Mouse (Mus musculus): ENCODE data around the gene Lbhd1. TPM values are rescaled to one million over a fixed set of nuclear protein-coding genes. Genes with fewer than 3 reads are reported as not detected.
A peak's percentile ranks its signal among the peaks of the same experiment; 100 is the strongest.

The Lbhd1 gene
- polyA plus RNA-seq, 1 experiment from 2014 or later, result 111 TPM

GRCm38 (mm10) chr19:8929224-8930088, 45.9 kb downstream of the Lbhd1 start, which contains the start of the genes Rom1 and Eml3:
Gene Rom1, minus strand, starts transcription at chr19:8929356.
Gene Eml3, plus strand, starts transcription at chr19:8929552.
- Histone ChIP-seq H3K27ac (peak within 1 kb of the TSS; percentile 92), H3K36me3 (peaks cover 55% of the 10 kb centered on the region)
- under 1% methylated on average over 73 of the region's 74 CpGs for WGBS

GRCm38 (mm10) chr19:8930117-8930516, 46.6 kb downstream of the Lbhd1 start:
- WGBS, result 15% methylated on average over 11 of the region's 11 CpGs
- peaks cover 60% of the 10 kb centered on the region for H3K36me3 ChIP-seq
- H3K4me3 ChIP-seq, result peak overlapping the region; percentile 81
- H3K9me3 ChIP-seq, result no peaks in the 10 kb centered on the region
- peaks cover 28% of the 10 kb centered on the region for H3K4me1 ChIP-seq (replicated peaks)
- H3K27ac ChIP-seq, result peak overlapping the region; percentile 92
- H3K27me3 ChIP-seq (ENCODE audit: insufficient read depth, poor library complexity, severe bottlenecking), result no peaks in the 10 kb centered on the region
- no peak for DNase-seq (ENCODE audit: low spot score)

More at GRCm38 (mm10) chr19:8929224-8930088, 45.9 kb downstream of the Lbhd1 start, which contains the start of the genes Rom1 and Eml3:
- H3K9me3 ChIP-seq, result no peaks in the 10 kb centered on the region
- DNase-seq (ENCODE audit: low spot score), result peak; percentile 82
- peaks cover 28% of the 10 kb centered on the region for H3K4me1 ChIP-seq (replicated peaks)
- H3K4me3 ChIP-seq, result peak within 1 kb of the TSS; percentile 81
- H3K27me3 ChIP-seq (ENCODE audit: insufficient read depth, poor library complexity, severe bottlenecking), result no peaks in the 10 kb centered on the region

- whole genome bisulfite sequencing, result 84% methylated on average over 7 of the region's 7 CpGs
- H3K4me3 ChIP-seq, result peak overlapping the region; percentile 81
- H3K36me3 ChIP-seq, result peaks cover 60% of the 10 kb centered on the region
- H3K27me3 ChIP-seq (ENCODE audit: insufficient read depth, poor library complexity, severe bottlenecking), result no peaks in the 10 kb centered on the region
- H3K9me3 ChIP-seq, result no peaks in the 10 kb centered on the region
- no peak for DNase-seq (ENCODE audit: low spot score)
- no peak overlapping the region for H3K27ac ChIP-seq
- peaks cover 28% of the 10 kb centered on the region for H3K4me1 ChIP-seq (replicated peaks)
Observed at GRCm38 (mm10) chr19:8930771-8931170, 47.2 kb downstream of the Lbhd1 start.

- DNase-seq (ENCODE audit: low spot score), result no peak
- no peaks in the 10 kb centered on the region for H3K27me3 ChIP-seq (ENCODE audit: insufficient read depth, poor library complexity, severe bottlenecking)
- peaks cover 16% of the 10 kb centered on the region for H3K4me1 ChIP-seq (replicated peaks)
- H3K4me3 ChIP-seq, result no peak overlapping the region
- no peak overlapping the region for H3K27ac ChIP-seq
- WGBS, result 84% methylated on average over 2 of the region's 2 CpGs
- no peaks in the 10 kb centered on the region for H3K9me3 ChIP-seq
- H3K36me3 ChIP-seq, result peaks cover 65% of the 10 kb centered on the region
Observed at GRCm38 (mm10) chr19:8936736-8937135, 53.2 kb downstream of the Lbhd1 start.

GRCm38 (mm10) chr19:8940526-8941133, 57.1 kb downstream of the Lbhd1 start:
- Histone ChIP-seq H3K9me3 (no peaks in the 10 kb centered on the region), H3K27ac (peak overlapping the region; percentile 98), H3K4me1 (replicated peaks) (peaks cover 46% of the 10 kb centered on the region), H3K4me3 (peak overlapping the region; percentile 95), H3K36me3 (peaks cover 60% of the 10 kb centered on the region), H3K27me3 (ENCODE audit: insufficient read depth, poor library complexity, severe bottlenecking) (no peaks in the 10 kb centered on the region)
- DNase-seq (ENCODE audit: low spot score), result no peak
- 82% methylated on average over 15 of the region's 15 CpGs for WGBS

DNA sequence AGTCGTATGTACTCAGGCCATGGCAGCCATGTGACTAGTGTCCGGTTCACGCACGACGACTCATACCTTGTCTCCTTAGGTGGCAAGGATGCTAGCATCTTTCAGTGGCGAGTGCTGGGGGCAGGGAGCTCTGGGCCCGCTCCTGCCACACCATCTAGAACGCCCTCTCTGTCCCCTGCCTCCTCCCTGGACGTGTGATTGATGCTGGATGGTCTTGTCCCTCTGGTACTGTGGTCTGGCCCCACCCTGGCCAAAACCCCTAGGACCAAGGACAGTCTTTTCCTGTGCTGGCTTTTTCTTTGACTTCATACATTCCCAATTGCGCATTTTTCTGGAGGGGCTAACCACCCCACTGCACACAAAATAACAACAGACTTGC, 57.6 kb downstream of the Lbhd1 start:
- peak; percentile 18 for DNase-seq (ENCODE audit: low spot score)
- Histone ChIP-seq H3K36me3 (peaks cover 60% of the 10 kb centered on the region), H3K4me1 (replicated peaks) (peaks cover 46% of the 10 kb centered on the region), H3K27ac (peak overlapping the region; percentile 98), H3K4me3 (peak overlapping the region; percentile 95), H3K9me3 (no peaks in the 10 kb centered on the region), H3K27me3 (ENCODE audit: insufficient read depth, poor library complexity, severe bottlenecking) (no peaks in the 10 kb centered on the region)
- 40% methylated on average over 10 of the region's 10 CpGs for WGBS

DNA sequence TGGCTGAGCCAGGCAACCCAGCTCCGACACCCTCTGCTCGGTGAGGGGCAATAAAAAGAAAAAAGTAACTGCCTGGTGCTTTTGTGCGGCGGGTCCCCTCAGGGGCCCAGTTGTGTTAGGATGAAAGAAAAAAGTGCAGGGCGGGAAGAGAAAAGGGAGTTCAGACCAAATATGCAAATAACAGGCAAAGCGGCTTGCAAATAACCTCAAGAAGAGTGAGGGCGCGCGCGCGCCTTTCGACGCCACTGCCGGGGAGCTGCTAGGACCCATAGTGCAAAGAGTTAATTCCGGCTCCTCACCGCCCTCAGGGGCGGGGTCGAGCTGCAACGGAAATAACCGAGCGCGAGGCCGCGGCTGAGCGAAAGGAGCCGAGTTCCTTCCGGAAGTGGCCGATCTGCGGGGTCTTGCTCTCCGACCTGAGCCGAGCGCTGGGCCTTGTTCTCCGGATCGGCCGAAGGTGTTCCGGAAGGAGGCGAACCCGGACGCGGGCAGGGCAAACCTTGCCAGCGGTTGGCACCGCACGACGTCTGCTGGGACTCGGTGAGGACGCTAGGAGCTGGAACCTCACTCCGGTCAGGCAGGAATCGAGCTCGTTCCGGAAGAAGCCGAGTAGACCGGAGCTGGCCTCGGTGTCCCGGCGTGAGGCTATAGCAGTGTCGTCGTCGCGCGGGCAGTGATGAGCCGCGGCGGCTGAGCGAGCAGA, 58.1 kb downstream of the Lbhd1 start, which contains the start of gene Mta2:
Gene Mta2 (plus strand): TSS at position 361 of the 703 bp plus-strand sequence.
- under 1% methylated on average over 64 of the region's 64 CpGs for WGBS
- H3K4me3 ChIP-seq, result peak within 1 kb of the TSS; percentile 95
- H3K36me3 ChIP-seq, result peaks cover 60% of the 10 kb centered on the region
- no peaks in the 10 kb centered on the region for H3K27me3 ChIP-seq (ENCODE audit: insufficient read depth, poor library complexity, severe bottlenecking)
- peak within 1 kb of the TSS; percentile 98 for H3K27ac ChIP-seq
- H3K4me1 ChIP-seq (replicated peaks), result peaks cover 46% of the 10 kb centered on the region
- no peaks in the 10 kb centered on the region for H3K9me3 ChIP-seq
- peak; percentile 99 for DNase-seq (ENCODE audit: low spot score)

Other genes starting within 250 kb of the Lbhd1 start
- 0.05 TPM in 2 replicates for gene Chrm1, start 219.9 kb upstream of the Lbhd1 start, polyA plus RNA-seq (2016; fragmentation: Nextera tagmentation; extraction: Ambion mirVana)
- gene Slc3a2, start 160.4 kb upstream of the Lbhd1 start, polyA plus RNA-seq (2016; fragmentation: Nextera tagmentation; extraction: Ambion mirVana), result 128 and 146 TPM in 2 replicates
- gene Wdr74, start 147.9 kb upstream of the Lbhd1 start, polyA plus RNA-seq (2016; fragmentation: Nextera tagmentation; extraction: Ambion mirVana), result 112 and 115 TPM in 2 replicates
- gene 1700092M07Rik, start 143.0 kb upstream of the Lbhd1 start, polyA plus RNA-seq (2016; fragmentation: Nextera tagmentation; extraction: Ambion mirVana), result 2.8 and 2.9 TPM in 2 replicates
- gene Stx5a, start 142.3 kb upstream of the Lbhd1 start, polyA plus RNA-seq (2016; fragmentation: Nextera tagmentation; extraction: Ambion mirVana), result 95.6 and 106 TPM in 2 replicates
- gene Nxf1, start 126.7 kb upstream of the Lbhd1 start, polyA plus RNA-seq (2016; fragmentation: Nextera tagmentation; extraction: Ambion mirVana), result 233 and 249 TPM in 2 replicates
- 185 and 220 TPM in 2 replicates for gene Tmem223, start 112.7 kb upstream of the Lbhd1 start, polyA plus RNA-seq (2016; fragmentation: Nextera tagmentation; extraction: Ambion mirVana)
- gene Tmem179b, start 109.3 kb upstream of the Lbhd1 start, polyA plus RNA-seq (2016; fragmentation: Nextera tagmentation; extraction: Ambion mirVana), result 51.7 and 54.4 TPM in 2 replicates
- 43.8 and 44.2 TPM in 2 replicates for gene Taf6l, start 97.3 kb upstream of the Lbhd1 start, polyA plus RNA-seq (2016; fragmentation: Nextera tagmentation; extraction: Ambion mirVana)
- gene Polr2g, start 85.2 kb upstream of the Lbhd1 start, polyA plus RNA-seq (2016; fragmentation: Nextera tagmentation; extraction: Ambion mirVana), result 189 and 194 TPM in 2 replicates
- 7.2 and 8.3 TPM in 2 replicates for gene Zbtb3, start 81.2 kb upstream of the Lbhd1 start, polyA plus RNA-seq (2016; fragmentation: Nextera tagmentation; extraction: Ambion mirVana)
- gene Ttc9c, start 64.4 kb upstream of the Lbhd1 start, polyA plus RNA-seq (2016; fragmentation: Nextera tagmentation; extraction: Ambion mirVana), result 52.0 and 67.5 TPM in 2 replicates
- 4.1 and 4.5 TPM in 2 replicates for gene Hnrnpul2, start 63.7 kb upstream of the Lbhd1 start, polyA plus RNA-seq (2016; fragmentation: Nextera tagmentation; extraction: Ambion mirVana)
- gene AC129217.1, start 54.0 kb upstream of the Lbhd1 start, polyA plus RNA-seq (2016; fragmentation: Nextera tagmentation; extraction: Ambion mirVana), result 0.31 TPM in 1 of 2 replicates, not detected in the other
- 55.8 and 64.3 TPM in 2 replicates for gene Bscl2, start 46.3 kb upstream of the Lbhd1 start, polyA plus RNA-seq (2016; fragmentation: Nextera tagmentation; extraction: Ambion mirVana)
- 66.7 and 140 TPM in 2 replicates for gene Gng3, start 44.5 kb upstream of the Lbhd1 start, polyA plus RNA-seq (2016; fragmentation: Nextera tagmentation; extraction: Ambion mirVana)
- 0.44 and 0.47 TPM in 2 replicates for gene Lrrn4cl, start 33.0 kb upstream of the Lbhd1 start, polyA plus RNA-seq (2016; fragmentation: Nextera tagmentation; extraction: Ambion mirVana)
- 201 and 202 TPM in 2 replicates for gene Ubxn1, start 12.2 kb upstream of the Lbhd1 start, polyA plus RNA-seq (2016; fragmentation: Nextera tagmentation; extraction: Ambion mirVana)
- 57.9 and 62.5 TPM in 2 replicates for gene Uqcc3, start 2.8 kb upstream of the Lbhd1 start, polyA plus RNA-seq (2016; fragmentation: Nextera tagmentation; extraction: Ambion mirVana)
- gene Gm49403, start 198 bp downstream of the Lbhd1 start, polyA plus RNA-seq (2016; fragmentation: Nextera tagmentation; extraction: Ambion mirVana), result not detected in 2 replicates
- 139 and 159 TPM in 2 replicates for gene 1810009A15Rik, start 5.1 kb downstream of the Lbhd1 start, polyA plus RNA-seq (2016; fragmentation: Nextera tagmentation; extraction: Ambion mirVana)
- 0.22 TPM in 1 of 2 replicates, not detected in the other for gene Gm49416, start 5.2 kb downstream of the Lbhd1 start, polyA plus RNA-seq (2016; fragmentation: Nextera tagmentation; extraction: Ambion mirVana)
- 56.4 and 60.3 TPM in 2 replicates for gene Ints5, start 9.3 kb downstream of the Lbhd1 start, polyA plus RNA-seq (2016; fragmentation: Nextera tagmentation; extraction: Ambion mirVana)
- gene Ganab, start 14.3 kb downstream of the Lbhd1 start, polyA plus RNA-seq (2016; fragmentation: Nextera tagmentation; extraction: Ambion mirVana), result 113 and 125 TPM in 2 replicates
- gene B3gat3, start 36.6 kb downstream of the Lbhd1 start, polyA plus RNA-seq (2016; fragmentation: Nextera tagmentation; extraction: Ambion mirVana), result 63.1 and 78.0 TPM in 2 replicates
- 3.4 and 4.2 TPM in 2 replicates for gene Rom1, start 45.6 kb downstream of the Lbhd1 start, polyA plus RNA-seq (2016; fragmentation: Nextera tagmentation; extraction: Ambion mirVana)
- gene Eml3, start 45.8 kb downstream of the Lbhd1 start, polyA plus RNA-seq (2016; fragmentation: Nextera tagmentation; extraction: Ambion mirVana), result 21.3 and 24.9 TPM in 2 replicates
- 178 and 184 TPM in 2 replicates for gene Mta2, start 58.1 kb downstream of the Lbhd1 start, polyA plus RNA-seq (2016; fragmentation: Nextera tagmentation; extraction: Ambion mirVana)
- gene Tut1, start 70.1 kb downstream of the Lbhd1 start, polyA plus RNA-seq (2016; fragmentation: Nextera tagmentation; extraction: Ambion mirVana), result 39.3 and 41.2 TPM in 2 replicates
- 402 and 497 TPM in 2 replicates for gene Eef1g, start 83.3 kb downstream of the Lbhd1 start, polyA plus RNA-seq (2016; fragmentation: Nextera tagmentation; extraction: Ambion mirVana)
- 8.1 and 11.0 TPM in 2 replicates for gene Ahnak, start 105.6 kb downstream of the Lbhd1 start, polyA plus RNA-seq (2016; fragmentation: Nextera tagmentation; extraction: Ambion mirVana)
- gene Scgb1a1, start 204.2 kb downstream of the Lbhd1 start, polyA plus RNA-seq (2016; fragmentation: Nextera tagmentation; extraction: Ambion mirVana), result not detected in 2 replicates